Mouse (Mus musculus) myocyte (in vitro differentiated cells): ENCODE measurements at regions not wholly inside any gene's neighbourhood (a gene's known extent, or its start where the extent isn't known, plus 50 kb on each side); places are given as distances from the start of the nearest gene placed in this dataset.

Experiments used
- H3K27me3 ChIP-seq: one replicate; pipeline ENCODE4 v1.6.1; 2011; ENCODE audit not compliant: control insufficient read depth, insufficient read depth, insufficient read length
- H3K36me3 ChIP-seq: one replicate; pipeline ENCODE4 v1.6.1; 2011; ENCODE audit not compliant: control insufficient read depth, insufficient read depth
- H3K4me2 ChIP-seq: one replicate; pipeline ENCODE4 v1.6.1; 2011; ENCODE audit warnings: low read depth, control low read depth
- H3K4me3 ChIP-seq: one replicate; pipeline ENCODE4 v1.5.1; 2011; ENCODE audit warnings: mild to moderate bottlenecking, control low read depth, moderate library complexity
- H3K79me2 ChIP-seq: one replicate; pipeline ENCODE4 v1.6.1; 2011; ENCODE audit not compliant: control insufficient read depth, insufficient read depth
- H3ac ChIP-seq: one replicate; pipeline ENCODE4 v1.6.1; 2011; ENCODE audit not compliant: control insufficient read depth, insufficient read length
- CEBPB ChIP-seq: IDR thresholded peaks from 2 replicates; pipeline ENCODE4 v1.6.1; 2011; ENCODE audit warnings: mild to moderate bottlenecking, moderate library complexity; ENCODE audit not compliant: poor library complexity, insufficient read depth, severe bottlenecking
- E2F4 ChIP-seq: IDR thresholded peaks from one replicate; pipeline ENCODE4 v1.6.1; 2011; ENCODE audit warnings: mild to moderate bottlenecking, control low read depth, moderate library complexity; ENCODE audit not compliant: insufficient read depth
- MAX ChIP-seq: IDR thresholded peaks from one replicate; pipeline ENCODE4 v1.6.1; 2011; ENCODE audit warnings: low read depth, mild to moderate bottlenecking, control low read depth
- MYOD1 ChIP-seq, 3 experiments: IDR thresholded peaks; one replicate each; pipeline ENCODE4 v1.6.1; 2011; ENCODE audit warnings: control low read depth in 2 of 3, low read depth in 2 of 3, mild to moderate bottlenecking in 2 of 3, moderate library complexity in 1 of 3; ENCODE audit not compliant: insufficient read length in 2 of 3, control insufficient read depth in 1 of 3
- MYOG ChIP-seq, 3 experiments: IDR thresholded peaks; one replicate each; pipeline ENCODE4 v1.6.1; 2011; ENCODE audit warnings: control low read depth in 2 of 3, low read depth in 2 of 3, mild to moderate bottlenecking in 2 of 3; ENCODE audit not compliant: insufficient read length in 2 of 3, control insufficient read depth in 1 of 3, insufficient read depth in 1 of 3
- POLR2A ChIP-seq: IDR thresholded peaks from one replicate; pipeline ENCODE4 v1.6.1; 2011; ENCODE audit warnings: low read depth, mild to moderate bottlenecking, control low read depth, moderate library complexity; ENCODE audit not compliant: insufficient read length
- POLR2AphosphoS2 ChIP-seq: IDR thresholded peaks from one replicate; pipeline ENCODE4 v1.6.1; 2011; ENCODE audit warnings: low read depth, control low read depth; ENCODE audit not compliant: insufficient read length
- REST ChIP-seq: IDR thresholded peaks from one replicate; pipeline ENCODE4 v1.6.1; 2011; ENCODE audit warnings: mild to moderate bottlenecking, control low read depth, moderate library complexity; ENCODE audit not compliant: insufficient read depth, insufficient read length
- SRF ChIP-seq: IDR thresholded peaks from one replicate; pipeline ENCODE4 v1.6.1; 2011; ENCODE audit warnings: low read depth; ENCODE audit not compliant: control insufficient read depth, insufficient read length
- TCF12 ChIP-seq: IDR thresholded peaks from one replicate; pipeline ENCODE4 v1.6.1; 2011; ENCODE audit warnings: mild to moderate bottlenecking, control low read depth; ENCODE audit not compliant: poor library complexity, insufficient read depth, severe bottlenecking
- TCF3 ChIP-seq: IDR thresholded peaks from one replicate; pipeline ENCODE4 v1.6.1; 2011; ENCODE audit warnings: low read depth, control low read depth; ENCODE audit not compliant: insufficient read length
- USF1 ChIP-seq: IDR thresholded peaks from one replicate; pipeline ENCODE4 v1.6.1; 2011; ENCODE audit warnings: low read depth, mild to moderate bottlenecking, control low read depth, moderate library complexity

DNA sequence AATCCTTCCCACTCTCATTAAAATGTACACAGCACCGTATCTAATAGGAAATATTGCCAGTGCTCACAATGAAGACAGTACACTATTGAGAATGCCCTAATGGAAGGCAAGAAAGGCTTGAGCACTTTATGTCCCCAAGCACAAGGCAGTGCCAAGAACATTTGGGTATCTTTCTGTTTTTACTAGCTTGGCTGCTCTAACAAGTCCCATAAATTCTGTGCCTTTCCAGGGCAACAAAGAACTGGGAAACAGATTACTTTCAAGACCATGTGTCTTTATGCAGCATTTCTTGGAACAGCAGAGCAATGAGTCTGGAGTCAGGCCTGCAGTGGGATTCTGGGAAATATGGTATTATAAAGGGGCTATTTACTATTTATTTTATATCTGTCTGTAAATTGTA is 192.3 kb downstream of the 1700008P02Rik start:
- Histone ChIP-seq H3K27me3 (no peaks in the 10 kb centered on the region), H3K4me3 (no peak overlapping the region), H3K4me2 (no peak overlapping the region), H3ac (no peak overlapping the region), H3K36me3 (no peaks in the 10 kb centered on the region), H3K79me2 (no peaks in the 10 kb centered on the region)
- TF ChIP-seq E2F4 = no peak
- TF ChIP-seq MYOD1 (IDR thresholded peaks at IDR 0.05; ENCODE audit: control insufficient read depth in 1 of 3, insufficient read length in 2 of 3, low read depth in 2 of 3) = no peak
- no peak for TF ChIP-seq MYOG (IDR thresholded peaks at IDR 0.05; ENCODE audit: control insufficient read depth in 1 of 3, insufficient read depth in 1 of 3, insufficient read length in 2 of 3, low read depth in 2 of 3)
- no peak for TF ChIP-seq POLR2A
- no peak for TF ChIP-seq MAX
- TF ChIP-seq USF1 = no peak
- TF ChIP-seq TCF12 = no peak
- no peak for TF ChIP-seq REST
- no peak for TF ChIP-seq POLR2AphosphoS2
- TF ChIP-seq TCF3 = no peak
- no peak for TF ChIP-seq SRF
- TF ChIP-seq CEBPB = no peak

- no peak overlapping the region for H3ac ChIP-seq
- H3K27me3 ChIP-seq = no peaks in the 10 kb centered on the region
- H3K4me3 ChIP-seq = no peak overlapping the region
- no peak overlapping the region for H3K4me2 ChIP-seq
- H3K36me3 ChIP-seq = no peaks in the 10 kb centered on the region
- TF ChIP-seq TCF12 (no peak), CEBPB (no peak), SRF (no peak), POLR2AphosphoS2 (no peak), REST (no peak), MYOG (IDR thresholded peaks at IDR 0.05; ENCODE audit: control insufficient read depth in 1 of 3, insufficient read depth in 1 of 3, insufficient read length in 2 of 3, low read depth in 2 of 3) (no peak), USF1 (no peak), MAX (no peak), POLR2A (no peak), E2F4 (no peak), TCF3 (no peak), MYOD1 (IDR thresholded peaks at IDR 0.05; ENCODE audit: control insufficient read depth in 1 of 3, insufficient read length in 2 of 3, low read depth in 2 of 3) (no peak)
- H3K79me2 ChIP-seq = no peaks in the 10 kb centered on the region
These were observed 219.4 kb downstream of the 1700008P02Rik start for GRCm38 (mm10) chr3:6400871-6401270.

GRCm38 (mm10) chr3:6385669-6386068 is 234.6 kb downstream of the 1700008P02Rik start:
- no peak overlapping the region for H3K4me3 ChIP-seq
- H3K36me3 ChIP-seq = no peaks in the 10 kb centered on the region
- no peaks in the 10 kb centered on the region for H3K79me2 ChIP-seq
- H3ac ChIP-seq = no peak overlapping the region
- H3K27me3 ChIP-seq = no peaks in the 10 kb centered on the region
- no peak for TF ChIP-seq POLR2AphosphoS2
- TF ChIP-seq E2F4 = no peak
- no peak for TF ChIP-seq REST
- no peak for TF ChIP-seq MYOD1 (IDR thresholded peaks at IDR 0.05; ENCODE audit: control insufficient read depth in 1 of 3, insufficient read length in 2 of 3, low read depth in 2 of 3)
- TF ChIP-seq TCF12 = no peak
- TF ChIP-seq USF1 = no peak
- TF ChIP-seq MYOG (IDR thresholded peaks at IDR 0.05; ENCODE audit: control insufficient read depth in 1 of 3, insufficient read depth in 1 of 3, insufficient read length in 2 of 3, low read depth in 2 of 3) = no peak
- no peak for TF ChIP-seq SRF
- TF ChIP-seq CEBPB = no peak
- TF ChIP-seq MAX = no peak
- no peak for TF ChIP-seq TCF3
- TF ChIP-seq POLR2A = no peak
- H3K4me2 ChIP-seq = no peak overlapping the region

DNA sequence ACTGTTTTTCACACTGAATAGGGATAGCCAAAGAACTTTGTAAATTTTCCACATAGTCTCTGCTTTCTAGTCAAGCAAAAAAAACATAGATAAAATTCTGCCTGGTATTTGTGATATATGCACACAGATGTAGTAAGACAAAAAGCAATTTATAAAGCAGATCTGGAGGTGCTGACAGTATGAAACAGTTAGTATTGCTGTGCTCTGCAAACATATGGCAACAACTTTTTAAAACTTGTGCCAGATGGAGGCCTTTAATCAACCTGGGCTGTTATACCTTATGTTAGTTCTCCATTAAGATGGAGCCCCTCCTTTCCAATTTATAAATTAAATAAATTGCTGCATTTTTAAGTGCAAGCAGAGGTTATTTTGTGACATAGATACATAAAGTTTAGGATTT is 237.3 kb downstream of the 1700008P02Rik start:
- no peak overlapping the region for H3ac ChIP-seq
- no peak for TF ChIP-seq USF1
- no peaks in the 10 kb centered on the region for H3K79me2 ChIP-seq
- no peak overlapping the region for H3K4me3 ChIP-seq
- H3K4me2 ChIP-seq = no peak overlapping the region
- H3K36me3 ChIP-seq = no peaks in the 10 kb centered on the region
- H3K27me3 ChIP-seq = no peaks in the 10 kb centered on the region

DNA sequence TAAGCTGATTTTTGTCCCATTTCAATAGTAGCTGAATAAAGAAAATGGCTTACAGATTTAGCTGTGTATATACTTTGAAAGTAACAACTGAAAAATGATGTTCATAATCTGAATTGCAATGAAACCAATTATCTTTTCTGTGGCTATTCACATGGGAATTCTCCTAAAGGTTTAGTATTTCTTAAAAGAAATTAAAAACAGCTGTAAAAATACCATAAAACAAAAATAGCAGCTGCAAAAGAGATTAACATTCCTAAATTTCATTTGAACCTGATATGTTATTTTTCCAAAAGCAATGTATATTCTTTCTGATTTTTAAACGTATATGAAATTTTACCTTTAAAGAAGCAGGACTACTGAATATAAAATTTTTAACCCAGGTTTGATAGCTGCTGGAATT is 237.9 kb downstream of the 1700008P02Rik start:
- Histone ChIP-seq H3K36me3 (no peaks in the 10 kb centered on the region), H3K4me2 (no peak overlapping the region), H3K27me3 (no peaks in the 10 kb centered on the region), H3K4me3 (no peak overlapping the region), H3K79me2 (no peaks in the 10 kb centered on the region), H3ac (no peak overlapping the region)
- no peak for TF ChIP-seq POLR2AphosphoS2
- no peak for TF ChIP-seq MYOD1 (IDR thresholded peaks at IDR 0.05; ENCODE audit: control insufficient read depth in 1 of 3, insufficient read length in 2 of 3, low read depth in 2 of 3)
- no peak for TF ChIP-seq TCF3
- TF ChIP-seq SRF = no peak
- TF ChIP-seq CEBPB = no peak
- no peak for TF ChIP-seq MYOG (IDR thresholded peaks at IDR 0.05; ENCODE audit: control insufficient read depth in 1 of 3, insufficient read depth in 1 of 3, insufficient read length in 2 of 3, low read depth in 2 of 3)
- no peak for TF ChIP-seq POLR2A
- no peak for TF ChIP-seq REST
- TF ChIP-seq MAX = no peak
- TF ChIP-seq E2F4 = no peak
- no peak for TF ChIP-seq TCF12
- no peak for TF ChIP-seq USF1
